Mouse (Mus musculus) thymus, adult 2 months (tissue): ENCODE data around the gene Ccnk.

Experiments used
- CTCF ChIP-seq: fragments of 200-500 bp; IDR thresholded peaks from 2 replicates; pipeline ENCODE4 v1.5.1; 2012; ENCODE audit warnings: mild to moderate bottlenecking, control low read depth, low read length, moderate library complexity, borderline replicate concordance; ENCODE audit not compliant: control insufficient read depth, poor library complexity, insufficient read depth; ENCODE audit errors: extremely low read depth
- POLR2A ChIP-seq: fragments of 200-500 bp; IDR thresholded peaks from 2 replicates; pipeline ENCODE4 v1.6.1; 2012; ENCODE audit warnings: mild to moderate bottlenecking, low read length, control low read depth, moderate library complexity; ENCODE audit not compliant: control insufficient read depth, poor library complexity, insufficient read depth; ENCODE audit errors: extremely low read depth

DNA sequence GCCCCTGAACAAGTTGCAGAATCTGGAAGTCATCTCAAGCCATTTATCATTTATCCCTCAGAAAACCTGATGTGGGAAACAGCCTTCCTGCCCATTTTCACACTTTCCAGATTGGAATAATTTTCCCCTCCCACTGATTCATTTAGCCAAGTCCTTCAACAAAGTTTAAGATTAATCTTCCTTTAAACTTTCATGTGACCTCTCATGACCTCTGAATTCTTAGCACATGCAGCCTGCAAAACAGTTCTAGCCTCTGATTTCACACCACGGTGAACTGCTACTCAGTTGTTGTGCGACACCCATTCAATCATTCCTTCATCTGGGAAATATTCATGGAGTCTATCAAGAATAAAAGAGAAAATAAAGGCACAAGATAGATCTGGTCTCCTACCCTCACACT is 46.2 kb upstream of the Ccnk start:
- TF ChIP-seq CTCF = no peak
- TF ChIP-seq POLR2A = no peak
